Mouse (Mus musculus): Measurements from ENCODE around the gene Txn2. TPM values are rescaled to one million over a fixed set of nuclear protein-coding genes. Genes with fewer than 3 reads are reported as not detected.

Txn2 gene
- polyA plus RNA-seq, 2 experiments from 2014 or later: 219 to 245 TPM

- ATAC-seq: no peak
Measured at GRCm38 (mm10) chr15:77874807-77875206, 54.0 kb downstream of the Txn2 start.

GRCm38 (mm10) chr15:77874310-77874709 lies 54.5 kb downstream of the Txn2 start:
- ATAC-seq: no peak

GRCm38 (mm10) chr15:77873564-77873963 lies 55.2 kb downstream of the Txn2 start:
- no peak for ATAC-seq

GRCm38 (mm10) chr15:77872996-77873395 lies 55.8 kb downstream of the Txn2 start:
- ATAC-seq: no peak

- ATAC-seq: no peak
Measured at GRCm38 (mm10) chr15:77868340-77868739, 60.5 kb downstream of the Txn2 start.

GRCm38 (mm10) chr15:77867231-77867968 lies 61.4 kb downstream of the Txn2 start:
- peak; percentile 32 for ATAC-seq

- no peak for ATAC-seq
Measured at GRCm38 (mm10) chr15:77866583-77867220, 62.1 kb downstream of the Txn2 start.

Other genes starting within 250 kb of the Txn2 start
- gene Apol7e, start 230.1 kb downstream of the Txn2 start, polyA plus RNA-seq (2017; shearing (Covaris generic)): 10 to 100 TPM; 36.7 to 51.7 TPM
- 10 to 100 TPM; 43.8 to 61.2 TPM for gene Apol9b, start 200.0 kb downstream of the Txn2 start, polyA plus RNA-seq (2017; shearing (Covaris generic))
- gene Apol8, start 172.0 kb downstream of the Txn2 start, polyA plus RNA-seq (2017; shearing (Covaris generic)): not detected
- 100 to 1,000 TPM; 243 to 280 TPM for gene Myh9, start 86.8 kb downstream of the Txn2 start, polyA plus RNA-seq (2017; shearing (Covaris generic))
- gene Foxred2, start 27.7 kb upstream of the Txn2 start, polyA plus RNA-seq (2017; shearing (Covaris generic)): 1 to 10 TPM; 2.0 TPM
- 100 to 1,000 TPM; 169 to 182 TPM for gene Eif3d, start 41.8 kb upstream of the Txn2 start, polyA plus RNA-seq (2017; shearing (Covaris generic))
- under 1 TPM in 1 of 2 experiments, not detected in 1; 0.09 TPM for gene Cacng2, start 191.0 kb upstream of the Txn2 start, polyA plus RNA-seq (2017; shearing (Covaris generic))
- 10 to 100 TPM; 58.3 to 71.2 TPM for gene Ift27, start 245.1 kb upstream of the Txn2 start, polyA plus RNA-seq (2017; shearing (Covaris generic))

Data from activated CD4-positive, CD25-positive, alpha-beta regulatory T cell, adult 4 months (primary cell).